Mouse (Mus musculus): ENCODE measurements around the gene Tns1. TPM values are rescaled to one million over a fixed set of nuclear protein-coding genes. Genes with fewer than 3 reads are reported as not detected.

Gene Tns1
- polyA plus RNA-seq, 1 experiment from 2014 or later, result 84.7 TPM

DNA sequence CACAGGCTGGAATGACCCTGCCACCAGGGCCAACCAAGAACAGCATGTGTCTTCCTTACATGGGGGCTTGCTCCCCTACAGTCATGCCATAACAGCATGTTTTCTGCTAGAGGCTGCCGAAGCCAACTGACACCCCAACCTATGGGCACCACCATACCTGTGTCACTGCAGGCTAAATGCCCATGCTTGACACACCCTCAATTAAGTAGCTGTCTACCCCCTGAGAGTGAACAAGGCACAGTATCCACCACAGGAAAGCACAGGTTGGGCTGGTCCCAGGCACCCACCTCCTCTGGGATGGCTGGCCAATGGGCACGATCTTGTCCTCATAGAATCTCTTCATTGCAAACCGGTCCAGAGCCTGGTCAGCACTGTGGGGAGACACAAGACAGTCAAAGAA lies 134.2 kb downstream of the Tns1 start:
- Histone ChIP-seq H3K36me3 (ENCODE audit: inconsistent target) (peaks cover 75% of the 10 kb centered on the region), H3K4me3 (ENCODE audit: inconsistent target) (no peak overlapping the region)

DNA sequence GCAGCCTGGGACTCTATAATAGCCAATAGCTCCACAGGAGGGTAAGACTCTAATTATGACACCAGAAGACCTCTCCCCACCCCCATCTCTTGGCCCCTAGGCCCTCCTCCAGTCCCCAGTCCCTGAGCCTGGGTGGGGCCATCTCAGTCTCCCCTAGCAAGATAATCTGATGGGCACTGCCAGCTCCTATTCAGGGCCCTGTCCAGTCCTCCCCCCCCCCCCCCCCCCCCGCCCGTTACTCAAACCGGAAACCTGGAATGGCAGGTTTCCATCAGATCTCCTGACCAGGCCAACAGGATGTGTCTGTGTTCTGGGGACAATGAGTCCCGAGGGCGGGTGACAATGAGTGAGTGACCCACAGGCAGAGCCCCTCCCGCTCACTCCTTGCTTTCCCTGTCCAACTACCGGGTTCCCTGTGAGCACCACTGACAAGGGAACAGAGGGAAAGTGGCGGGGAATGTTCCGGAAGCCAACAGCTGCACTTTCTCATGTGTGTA lies 136.5 kb downstream of the Tns1 start:
- Histone ChIP-seq H3K79me2 (ENCODE audit: inconsistent target) (no peaks in the 10 kb centered on the region), H3K4me3 (ENCODE audit: inconsistent target) (no peak overlapping the region), H3K36me3 (ENCODE audit: inconsistent target) (peaks cover 78% of the 10 kb centered on the region), H3K27ac (no peak overlapping the region)
- WGBS (ENCODE audit: missing documents), result 89% methylated on average over 5 of the region's 9 CpGs

More for the DNA sequence above, 134.2 kb downstream of the Tns1 start:
- 92% methylated on average over 3 of the region's 3 CpGs for WGBS (ENCODE audit: missing documents)
- no peak overlapping the region for H3K27ac ChIP-seq
- no peaks in the 10 kb centered on the region for H3K79me2 ChIP-seq (ENCODE audit: inconsistent target)

DNA sequence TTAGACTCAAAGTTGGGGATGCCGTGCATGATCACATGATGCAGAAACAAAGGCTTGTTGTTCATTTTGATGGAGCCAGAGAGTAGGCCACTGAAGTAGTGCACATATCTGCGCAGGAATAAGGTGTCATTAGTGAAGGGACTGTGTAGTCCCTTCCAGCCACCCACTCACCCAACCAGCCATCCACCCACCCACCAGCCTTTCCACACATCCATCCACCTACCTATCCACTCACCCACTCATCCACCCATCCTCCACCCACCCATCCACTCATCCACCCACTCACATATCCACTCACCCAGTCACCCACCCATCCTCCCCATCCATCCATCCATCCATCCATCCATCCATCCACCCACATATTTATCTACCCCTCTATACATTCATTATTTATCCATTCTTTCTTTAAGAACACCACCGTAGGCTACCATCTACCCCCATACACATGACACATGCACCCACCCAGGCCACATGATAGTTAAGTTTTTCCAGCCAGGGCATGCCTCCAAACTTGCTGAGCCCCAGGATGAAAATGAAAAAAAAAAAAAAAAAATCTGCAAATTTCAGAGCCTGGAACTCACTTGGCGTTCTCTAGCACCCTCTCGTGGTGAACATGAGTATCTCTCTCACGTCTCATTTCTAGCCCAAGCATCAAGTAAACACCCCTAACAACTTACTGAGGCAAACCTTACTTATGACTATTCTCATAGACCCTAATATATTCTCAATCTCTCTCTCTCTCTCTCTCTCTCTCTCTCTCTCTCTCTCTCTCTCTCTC lies 137.8 kb downstream of the Tns1 start:
- Histone ChIP-seq H3K4me3 (ENCODE audit: inconsistent target) (no peak overlapping the region), H3K79me2 (ENCODE audit: inconsistent target) (no peaks in the 10 kb centered on the region), H3K27ac (no peak overlapping the region), H3K36me3 (ENCODE audit: inconsistent target) (peaks cover 78% of the 10 kb centered on the region)
- WGBS (ENCODE audit: missing documents), result 51% methylated on average over 6 of the region's 6 CpGs

DNA sequence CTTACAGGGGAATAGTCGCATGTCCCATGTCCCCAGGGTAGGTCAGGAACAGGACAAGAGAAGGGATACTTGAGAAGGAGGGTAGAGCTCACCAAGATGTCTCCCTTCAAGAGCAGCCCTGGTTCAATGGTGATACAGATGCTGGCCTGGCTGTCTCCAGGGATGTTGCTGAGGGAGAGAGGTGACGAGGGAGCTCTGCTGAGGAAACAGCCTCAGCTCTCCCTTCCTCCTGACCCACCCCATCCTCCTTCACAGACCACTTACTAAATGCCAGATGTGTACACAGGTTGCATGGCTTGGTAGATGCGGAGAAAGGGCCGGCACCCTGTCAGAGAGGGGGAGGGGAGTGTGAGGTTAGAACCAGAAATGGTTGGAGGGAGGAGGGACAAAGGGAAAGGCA lies 138.6 kb downstream of the Tns1 start:
- H3K27ac ChIP-seq, result no peak overlapping the region
- H3K36me3 ChIP-seq (ENCODE audit: inconsistent target), result peaks cover 76% of the 10 kb centered on the region
- 100% methylated on average over 4 of the region's 4 CpGs for WGBS (ENCODE audit: missing documents)
- H3K79me2 ChIP-seq (ENCODE audit: inconsistent target), result no peaks in the 10 kb centered on the region
- no peak overlapping the region for H3K4me3 ChIP-seq (ENCODE audit: inconsistent target)

DNA sequence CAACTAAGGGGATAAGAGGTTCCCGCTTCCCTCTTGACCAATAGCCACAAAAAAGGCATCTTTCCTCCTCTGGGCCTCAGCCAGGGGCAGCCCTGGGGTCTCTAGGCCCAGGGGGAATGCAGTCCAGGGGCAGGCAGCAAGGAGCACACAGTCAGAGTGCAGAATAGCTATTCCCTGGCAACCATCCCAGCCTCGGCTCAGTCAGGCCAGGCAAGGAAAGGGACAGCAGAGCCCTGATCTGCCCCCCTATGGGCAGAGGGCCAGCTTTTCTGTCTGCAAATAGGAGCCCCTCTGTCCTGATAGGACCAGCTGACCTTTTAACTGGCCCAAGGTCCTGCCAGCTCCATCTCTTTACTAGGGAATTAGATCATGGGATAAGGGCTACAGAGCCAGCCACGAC lies 145.0 kb downstream of the Tns1 start:
- 92% methylated on average over 3 of the region's 3 CpGs for WGBS (ENCODE audit: missing documents)
- no peaks in the 10 kb centered on the region for H3K79me2 ChIP-seq (ENCODE audit: inconsistent target)
- peaks cover 73% of the 10 kb centered on the region for H3K36me3 ChIP-seq (ENCODE audit: inconsistent target)
- no peak overlapping the region for H3K4me3 ChIP-seq (ENCODE audit: inconsistent target)
- no peak overlapping the region for H3K27ac ChIP-seq

DNA sequence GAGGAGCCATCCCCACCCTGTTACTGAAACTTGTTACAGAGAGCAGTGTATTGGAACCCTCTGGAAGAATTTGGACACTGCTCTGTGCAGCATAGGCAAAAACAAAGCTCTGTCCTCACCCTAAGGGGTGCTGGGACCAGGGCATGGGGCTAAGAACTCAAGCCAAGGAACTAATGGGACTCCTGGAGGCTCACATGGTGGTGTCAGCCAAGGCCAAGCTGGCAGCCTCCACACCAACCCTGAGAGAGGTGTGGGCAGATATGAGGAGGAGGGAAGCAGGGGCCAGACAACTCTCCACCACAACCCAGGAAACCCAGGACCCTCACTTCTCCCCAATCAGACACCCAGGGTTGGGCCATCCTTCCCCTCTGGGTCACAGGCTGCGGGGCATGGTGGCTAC lies 145.7 kb downstream of the Tns1 start:
- 100% methylated on average over 1 of the region's 1 CpGs for WGBS (ENCODE audit: missing documents)
- H3K27ac ChIP-seq, result no peak overlapping the region
- H3K36me3 ChIP-seq (ENCODE audit: inconsistent target), result peaks cover 72% of the 10 kb centered on the region
- H3K4me3 ChIP-seq (ENCODE audit: inconsistent target), result no peak overlapping the region
- H3K79me2 ChIP-seq (ENCODE audit: inconsistent target), result no peaks in the 10 kb centered on the region

DNA sequence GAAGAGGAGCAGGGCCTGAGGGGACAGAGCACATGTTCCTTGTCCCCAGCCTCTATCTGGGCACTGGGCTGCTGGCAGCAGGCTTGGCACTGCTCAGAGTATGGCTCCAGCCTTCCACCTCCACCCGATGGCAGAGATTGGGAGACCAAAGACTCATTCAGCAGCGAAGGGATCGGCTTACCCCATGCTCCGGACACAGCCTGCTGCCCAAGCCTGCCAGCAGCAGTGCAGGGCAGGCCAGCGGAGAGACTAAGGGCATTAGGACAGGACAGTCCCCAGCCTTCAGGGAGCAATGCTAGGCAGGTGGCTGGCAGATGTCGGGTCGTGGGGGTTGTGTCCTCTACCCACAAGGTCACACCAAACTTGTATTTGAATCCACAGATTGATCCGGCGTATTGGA lies 150.3 kb downstream of the Tns1 start:
- Histone ChIP-seq H3K79me2 (ENCODE audit: inconsistent target) (no peaks in the 10 kb centered on the region), H3K4me3 (ENCODE audit: inconsistent target) (no peak overlapping the region), H3K27ac (no peak overlapping the region), H3K36me3 (ENCODE audit: inconsistent target) (peaks cover 45% of the 10 kb centered on the region)
- WGBS (ENCODE audit: missing documents), result 95% methylated on average over 6 of the region's 9 CpGs

DNA sequence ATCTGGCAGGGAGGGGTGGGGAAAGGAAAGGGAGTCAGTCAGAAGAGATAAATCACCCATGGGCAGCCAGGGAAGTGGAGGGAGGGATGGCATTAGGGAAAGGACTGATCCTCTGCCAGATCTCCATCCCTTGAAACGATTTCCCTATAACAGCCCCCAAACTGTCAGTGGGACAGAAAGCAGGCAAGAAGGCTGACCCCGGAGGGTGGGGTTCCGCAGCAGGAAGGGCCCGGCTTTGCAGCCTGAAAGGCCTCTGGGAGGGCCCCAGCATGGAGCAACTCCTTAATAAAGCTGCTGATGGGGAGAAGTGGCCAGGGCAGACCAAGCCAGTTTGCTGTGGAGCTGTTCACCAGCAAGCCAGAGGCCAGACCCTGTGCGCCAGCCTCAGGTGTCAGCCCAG lies 151.5 kb downstream of the Tns1 start:
- H3K36me3 ChIP-seq (ENCODE audit: inconsistent target), result peaks cover 49% of the 10 kb centered on the region
- H3K79me2 ChIP-seq (ENCODE audit: inconsistent target), result no peaks in the 10 kb centered on the region
- H3K27ac ChIP-seq, result no peak overlapping the region
- no peak overlapping the region for H3K4me3 ChIP-seq (ENCODE audit: inconsistent target)
- WGBS (ENCODE audit: missing documents), result 88% methylated on average over 5 of the region's 5 CpGs

DNA sequence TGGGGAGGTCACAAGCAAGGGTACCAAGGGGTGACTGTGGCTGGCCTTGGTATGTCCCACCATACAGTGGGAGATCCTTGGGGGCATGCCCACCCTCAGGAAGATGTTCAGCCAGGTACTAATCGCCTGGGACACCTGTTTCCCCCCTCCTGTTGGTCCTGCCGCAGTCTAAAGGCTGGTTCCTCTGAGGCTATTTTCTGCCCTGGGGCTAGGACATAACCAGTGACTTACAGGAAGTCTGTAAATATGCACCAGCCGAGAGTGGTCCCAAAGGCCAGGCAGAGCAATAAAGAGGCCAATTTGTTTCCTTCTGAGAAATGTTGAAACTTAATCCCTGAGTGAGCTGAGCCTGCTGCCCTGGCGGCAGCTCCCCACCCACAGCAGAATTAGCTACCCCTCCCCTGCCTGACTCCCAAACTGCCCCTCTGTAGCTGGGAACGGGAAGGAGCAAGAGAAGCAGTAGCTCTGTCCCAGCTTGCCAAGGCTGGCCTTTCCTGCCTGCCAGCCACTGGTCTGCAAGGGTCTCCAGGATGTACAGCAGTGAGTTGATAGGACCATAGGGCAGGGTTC lies 154.0 kb downstream of the Tns1 start:
- H3K36me3 ChIP-seq (ENCODE audit: inconsistent target), result peaks cover 38% of the 10 kb centered on the region
- no peak overlapping the region for H3K27ac ChIP-seq
- 29% methylated on average over 5 of the region's 5 CpGs for WGBS (ENCODE audit: missing documents)
- no peak overlapping the region for H3K4me3 ChIP-seq (ENCODE audit: inconsistent target)
- peaks cover 7% of the 10 kb centered on the region; the same call in 1 of the 2 replicates for H3K79me2 ChIP-seq (ENCODE audit: inconsistent target)

DNA sequence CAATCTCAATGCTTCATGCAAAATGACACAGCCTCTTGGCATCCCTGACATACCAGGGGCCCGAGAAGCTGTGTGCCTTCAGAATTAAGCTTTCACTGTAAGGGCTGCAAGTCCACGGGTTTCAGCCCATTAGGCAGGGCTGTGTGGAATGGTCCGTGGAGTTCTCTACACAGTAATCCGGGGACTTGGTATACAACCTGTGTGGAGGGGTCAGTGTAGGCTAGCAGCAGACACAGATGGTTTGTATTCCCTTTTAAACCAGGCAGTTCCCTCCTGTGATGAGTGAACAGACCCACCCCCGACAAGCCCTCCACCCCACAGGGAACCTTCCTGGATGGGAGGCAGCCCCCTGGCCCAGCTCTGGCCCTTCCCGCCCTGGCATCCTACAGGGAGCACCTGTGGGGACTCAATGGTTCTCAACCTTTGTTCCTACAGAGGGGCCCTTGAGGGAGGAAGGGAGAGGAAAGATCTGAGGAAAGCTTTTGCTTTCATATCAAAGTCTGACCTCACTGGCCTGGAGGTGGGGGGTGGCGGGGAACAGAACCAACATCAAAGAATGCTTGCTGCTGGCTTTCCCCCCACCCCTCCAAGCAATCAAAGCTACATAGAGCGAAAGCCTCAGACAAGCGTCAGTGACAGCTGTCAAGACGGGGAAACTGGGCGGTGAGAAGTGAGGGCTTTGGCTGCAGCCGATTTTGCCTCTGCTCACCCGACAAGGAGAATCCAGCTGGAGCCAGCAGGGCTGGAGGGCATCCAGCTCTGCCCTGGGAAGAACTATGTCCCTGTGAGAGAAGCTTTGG lies 155.3 kb downstream of the Tns1 start:
- Histone ChIP-seq H3K4me3 (ENCODE audit: inconsistent target) (no peak overlapping the region), H3K36me3 (ENCODE audit: inconsistent target) (peaks cover 27% of the 10 kb centered on the region)

DNA sequence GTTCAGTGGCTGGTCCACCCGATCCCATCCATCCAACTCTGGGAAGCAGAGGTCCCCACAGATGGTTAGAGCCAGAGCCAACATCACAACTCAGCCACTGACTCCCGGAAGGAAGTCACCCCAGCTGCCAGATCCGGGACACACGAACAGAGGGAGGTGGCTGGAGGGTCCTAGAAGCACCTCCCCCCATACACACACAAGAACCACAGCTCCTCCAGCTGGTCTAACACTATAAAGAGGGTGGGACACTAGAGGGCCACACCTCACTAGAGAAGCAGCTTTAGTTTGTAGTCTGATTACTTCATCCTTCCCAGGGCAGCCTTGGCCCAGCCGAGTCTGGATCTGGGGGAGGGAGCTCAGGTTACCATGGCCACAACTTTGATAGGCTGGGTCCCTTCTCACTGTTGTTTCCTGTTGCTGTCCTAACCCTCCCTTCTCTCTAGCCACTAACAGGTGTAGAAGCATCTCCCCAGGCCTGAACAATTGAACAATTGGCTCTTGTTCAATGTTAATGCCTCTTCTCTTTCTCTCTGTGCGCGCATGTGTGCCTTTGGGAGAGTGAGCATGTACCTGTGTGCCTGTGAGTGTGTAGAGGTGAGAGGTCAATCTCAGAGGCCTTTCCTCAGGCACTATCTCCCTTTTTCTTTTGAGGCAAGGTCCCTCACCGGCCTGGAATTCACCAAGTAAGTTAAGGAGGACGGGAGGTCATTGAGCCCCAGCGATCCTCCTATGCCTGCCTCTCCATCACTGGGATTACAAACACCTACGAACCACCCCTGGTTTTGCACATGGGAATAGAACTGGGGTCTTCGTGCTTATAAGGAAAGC lies 157.6 kb downstream of the Tns1 start:
- Histone ChIP-seq H3K27ac (no peak overlapping the region), H3K79me2 (ENCODE audit: inconsistent target) (peaks cover 7% of the 10 kb centered on the region; the same call in 1 of the 2 replicates), H3K4me3 (ENCODE audit: inconsistent target) (no peak overlapping the region), H3K36me3 (ENCODE audit: inconsistent target) (peaks cover 9% of the 10 kb centered on the region; the same call in 1 of the 2 replicates)
- 74% methylated on average over 11 of the region's 12 CpGs for WGBS (ENCODE audit: missing documents)

More for the DNA sequence above, 155.3 kb downstream of the Tns1 start:
- Histone ChIP-seq H3K27ac (no peak overlapping the region), H3K79me2 (ENCODE audit: inconsistent target) (peaks cover 7% of the 10 kb centered on the region; the same call in 1 of the 2 replicates)
- WGBS (ENCODE audit: missing documents), result 92% methylated on average over 11 of the region's 13 CpGs

DNA sequence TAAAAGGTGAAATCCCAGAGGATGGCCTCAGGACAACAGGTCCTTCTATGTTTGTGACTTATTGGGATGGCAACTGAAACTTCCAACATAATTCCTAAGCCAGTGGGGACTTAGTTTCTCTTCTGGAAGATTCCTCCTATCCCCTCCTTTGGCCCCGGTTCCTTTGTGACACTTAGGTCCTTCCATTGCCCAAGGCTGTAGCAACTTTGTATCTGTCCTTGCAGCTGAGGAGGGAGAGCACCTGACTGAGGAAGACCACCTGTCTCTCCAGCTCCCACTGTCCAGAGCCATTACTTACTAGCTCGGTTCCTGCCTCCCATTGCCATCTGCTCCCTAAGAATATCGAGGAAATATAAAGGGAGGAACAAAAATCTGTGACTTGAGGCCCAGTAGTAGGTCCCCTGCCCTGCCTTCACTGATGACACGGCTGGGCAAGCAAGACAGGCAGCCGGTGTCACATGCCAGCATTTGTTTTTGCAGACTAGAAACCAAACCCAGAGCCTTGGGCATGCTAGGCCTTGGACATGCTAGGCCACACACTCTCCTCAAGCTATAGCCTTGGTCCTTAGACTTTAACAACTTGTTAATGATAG lies 160.0 kb downstream of the Tns1 start:
- WGBS (ENCODE audit: missing documents), result 90% methylated on average over 5 of the region's 5 CpGs
- Histone ChIP-seq H3K79me2 (ENCODE audit: inconsistent target) (peaks cover 7% of the 10 kb centered on the region; the same call in 1 of the 2 replicates), H3K27ac (no peak overlapping the region), H3K4me3 (ENCODE audit: inconsistent target) (no peak overlapping the region), H3K36me3 (ENCODE audit: inconsistent target) (peaks cover 9% of the 10 kb centered on the region; the same call in 1 of the 2 replicates)

DNA sequence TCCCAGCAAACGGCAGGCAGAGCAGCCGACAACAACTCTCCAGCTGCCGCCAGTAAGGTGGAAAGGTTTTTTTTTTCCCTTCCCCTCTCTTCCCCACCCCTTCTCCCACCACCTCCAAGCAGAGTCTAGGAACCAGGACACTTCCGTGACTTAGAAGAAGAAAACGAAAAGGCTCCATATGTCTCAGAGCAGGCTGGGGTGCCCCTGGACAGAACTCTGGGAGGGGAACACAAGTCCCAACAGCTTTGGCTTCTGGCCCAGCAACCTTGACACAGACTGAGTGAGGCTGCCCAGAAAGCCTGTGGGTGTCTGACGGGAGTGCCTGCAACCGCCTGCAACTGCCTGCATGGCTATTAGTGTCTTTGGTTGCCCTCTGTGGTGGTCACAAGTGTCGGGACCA lies 160.6 kb downstream of the Tns1 start:
- H3K4me3 ChIP-seq (ENCODE audit: inconsistent target), result no peak overlapping the region
- WGBS (ENCODE audit: missing documents), result 85% methylated on average over 8 of the region's 8 CpGs
- H3K36me3 ChIP-seq (ENCODE audit: inconsistent target), result peaks cover 6% of the 10 kb centered on the region; the same call in 1 of the 2 replicates
- no peak overlapping the region for H3K27ac ChIP-seq
- H3K79me2 ChIP-seq (ENCODE audit: inconsistent target), result peaks cover 7% of the 10 kb centered on the region; the same call in 1 of the 2 replicates

Data from macrophage (primary cell).